Mouse (Mus musculus): ENCODE measurements around the gene Ddit4. TPM values are rescaled to one million over a fixed set of nuclear protein-coding genes. Genes with fewer than 3 reads are reported as not detected.

Gene Ddit4
- polyA plus RNA-seq, 1 experiment from 2014 or later = 66.3 TPM

DNA sequence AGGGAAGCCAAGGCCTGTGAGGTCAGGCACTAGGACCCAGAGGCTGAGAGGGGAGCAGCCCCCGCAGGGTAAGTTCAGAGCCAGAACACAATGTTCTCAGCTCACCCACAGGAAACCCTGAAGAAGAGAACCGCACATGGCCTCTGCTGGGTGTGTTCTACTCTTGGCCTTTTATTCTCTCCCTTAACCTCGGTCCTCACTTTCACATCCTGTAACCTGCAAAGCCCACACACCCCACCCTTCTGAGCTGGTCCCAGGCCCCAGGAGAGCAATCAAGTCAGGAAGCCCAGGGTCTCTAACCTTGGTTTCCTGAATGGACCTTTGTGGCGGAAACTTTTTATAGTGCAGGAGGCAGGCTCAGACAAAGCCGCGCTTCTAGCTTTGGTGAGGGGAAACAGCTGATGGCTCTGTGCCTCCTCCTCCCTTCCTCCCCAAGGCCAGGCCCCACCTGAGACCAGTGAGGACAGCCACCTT lies 22.6 kb upstream of the Ddit4 start:
- 18% methylated on average over 6 of the region's 6 CpGs for WGBS

DNA sequence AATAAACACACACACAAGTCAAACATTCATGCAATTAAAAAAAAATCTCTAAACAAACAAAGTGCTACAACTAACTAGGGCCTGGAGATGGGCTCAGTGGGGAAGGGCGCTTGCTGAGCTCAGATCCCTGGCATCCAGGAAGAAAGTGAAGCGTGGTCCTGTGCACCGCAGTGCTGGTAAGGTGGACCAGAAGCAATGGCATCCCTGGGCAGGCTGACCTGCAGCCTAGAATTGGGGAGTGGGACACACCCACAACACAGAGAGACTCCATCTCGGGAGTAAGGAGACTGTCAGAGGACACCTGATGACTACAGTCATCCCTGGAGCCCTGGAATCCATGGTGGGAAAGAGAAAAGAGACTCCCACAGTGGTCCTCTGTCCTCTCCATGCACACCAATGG lies 21.8 kb upstream of the Ddit4 start:
- no peak overlapping the region for H3K9ac ChIP-seq (ENCODE audit: low read depth, low read length)
- no peak overlapping the region for H3K27ac ChIP-seq (ENCODE audit: low read length)
- H3K4me1 ChIP-seq (ENCODE audit: control insufficient read depth, insufficient read depth, low read length) = peaks cover 17% of the 10 kb centered on the region
- ATAC-seq = no peak
- no peaks in the 10 kb centered on the region for H3K36me3 ChIP-seq (ENCODE audit: control insufficient read depth, insufficient read depth, low read length)
- H3K9me3 ChIP-seq (replicated peaks; ENCODE audit: control insufficient read depth, low read length, poor library complexity, severe bottlenecking) = no peaks in the 10 kb centered on the region
- H3K4me3 ChIP-seq (ENCODE audit: low read depth, low read length) = no peak overlapping the region
- no peaks in the 10 kb centered on the region for H3K27me3 ChIP-seq (ENCODE audit: control insufficient read depth, insufficient read depth, low read depth, low read length)
- H3K4me2 ChIP-seq (ENCODE audit: low read length) = no peak overlapping the region
- WGBS = 83% methylated on average over 4 of the region's 4 CpGs

More for the DNA sequence above, 22.6 kb upstream of the Ddit4 start:
- ATAC-seq = no peak
- H3K4me3 ChIP-seq (ENCODE audit: low read depth, low read length) = no peak overlapping the region
- H3K9me3 ChIP-seq (replicated peaks; ENCODE audit: control insufficient read depth, low read length, poor library complexity, severe bottlenecking) = no peaks in the 10 kb centered on the region
- no peak overlapping the region; the same call in 1 of the 2 replicates for H3K4me2 ChIP-seq (ENCODE audit: low read length)
- H3K4me1 ChIP-seq (ENCODE audit: control insufficient read depth, insufficient read depth, low read length) = peaks cover 23% of the 10 kb centered on the region
- H3K27ac ChIP-seq (ENCODE audit: low read length) = peak overlapping the region; percentile 62
- no peaks in the 10 kb centered on the region for H3K27me3 ChIP-seq (ENCODE audit: control insufficient read depth, insufficient read depth, low read depth, low read length)
- H3K9ac ChIP-seq (ENCODE audit: low read depth, low read length) = peak overlapping the region; percentile 45; the same call in 1 of the 2 replicates
- H3K36me3 ChIP-seq (ENCODE audit: control insufficient read depth, insufficient read depth, low read length) = no peaks in the 10 kb centered on the region

DNA sequence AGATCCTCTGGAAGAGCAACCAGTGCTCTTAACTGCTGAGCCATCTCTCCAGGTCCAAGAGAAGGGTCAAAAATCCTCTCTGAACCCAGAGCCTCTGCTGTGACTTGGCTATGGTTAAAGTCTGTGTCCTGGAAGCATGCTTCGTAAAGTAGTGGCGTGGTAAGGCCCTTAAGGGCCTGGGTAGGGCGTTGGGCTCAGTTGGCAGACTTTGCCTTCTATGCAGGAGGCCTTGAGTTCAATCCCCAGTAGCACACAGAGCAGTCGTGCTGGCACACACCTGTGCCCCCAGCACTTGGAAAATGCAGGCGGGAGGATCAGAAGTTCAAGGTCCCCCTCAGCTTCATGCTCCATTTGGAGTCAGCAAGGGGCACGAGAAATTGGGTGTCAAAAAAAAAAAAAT lies 21.4 kb upstream of the Ddit4 start:
- Histone ChIP-seq H3K9ac (ENCODE audit: low read depth, low read length) (no peak overlapping the region), H3K4me3 (ENCODE audit: low read depth, low read length) (no peak overlapping the region), H3K9me3 (replicated peaks; ENCODE audit: control insufficient read depth, low read length, poor library complexity, severe bottlenecking) (no peaks in the 10 kb centered on the region), H3K36me3 (ENCODE audit: control insufficient read depth, insufficient read depth, low read length) (no peaks in the 10 kb centered on the region), H3K27me3 (ENCODE audit: control insufficient read depth, insufficient read depth, low read depth, low read length) (no peaks in the 10 kb centered on the region), H3K27ac (ENCODE audit: low read length) (no peak overlapping the region), H3K4me1 (ENCODE audit: control insufficient read depth, insufficient read depth, low read length) (peaks cover 17% of the 10 kb centered on the region), H3K4me2 (ENCODE audit: low read length) (no peak overlapping the region)
- 79% methylated on average over 6 of the region's 6 CpGs for WGBS
- ATAC-seq = no peak

DNA sequence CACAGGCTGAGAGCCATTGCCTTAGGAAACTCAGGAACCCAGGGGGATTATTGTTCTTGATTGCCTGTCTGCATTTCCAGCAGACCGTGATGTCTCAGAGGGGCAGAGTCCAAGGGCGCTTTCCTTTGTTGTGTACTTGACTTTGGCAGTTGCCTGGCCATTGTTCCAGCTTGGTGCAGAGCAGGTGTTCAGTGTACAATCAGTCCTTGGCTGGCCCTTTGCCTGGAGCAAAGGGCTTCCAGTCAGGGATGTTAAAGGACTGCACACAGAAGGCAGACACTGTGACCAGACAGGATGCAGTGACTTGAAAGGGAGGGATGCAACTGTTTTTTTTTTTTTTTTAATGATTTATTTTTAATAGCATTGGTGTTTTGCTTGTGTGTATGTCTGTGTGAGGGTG lies 20.9 kb upstream of the Ddit4 start:
- H3K4me2 ChIP-seq (ENCODE audit: low read length) = no peak overlapping the region
- 38% methylated on average over 2 of the region's 2 CpGs for WGBS
- no peaks in the 10 kb centered on the region for H3K36me3 ChIP-seq (ENCODE audit: control insufficient read depth, insufficient read depth, low read length)
- H3K4me3 ChIP-seq (ENCODE audit: low read depth, low read length) = no peak overlapping the region
- ATAC-seq = no peak
- no peaks in the 10 kb centered on the region for H3K9me3 ChIP-seq (replicated peaks; ENCODE audit: control insufficient read depth, low read length, poor library complexity, severe bottlenecking)
- H3K27ac ChIP-seq (ENCODE audit: low read length) = no peak overlapping the region
- H3K4me1 ChIP-seq (ENCODE audit: control insufficient read depth, insufficient read depth, low read length) = peaks cover 17% of the 10 kb centered on the region
- H3K9ac ChIP-seq (ENCODE audit: low read depth, low read length) = no peak overlapping the region
- no peaks in the 10 kb centered on the region for H3K27me3 ChIP-seq (ENCODE audit: control insufficient read depth, insufficient read depth, low read depth, low read length)

DNA sequence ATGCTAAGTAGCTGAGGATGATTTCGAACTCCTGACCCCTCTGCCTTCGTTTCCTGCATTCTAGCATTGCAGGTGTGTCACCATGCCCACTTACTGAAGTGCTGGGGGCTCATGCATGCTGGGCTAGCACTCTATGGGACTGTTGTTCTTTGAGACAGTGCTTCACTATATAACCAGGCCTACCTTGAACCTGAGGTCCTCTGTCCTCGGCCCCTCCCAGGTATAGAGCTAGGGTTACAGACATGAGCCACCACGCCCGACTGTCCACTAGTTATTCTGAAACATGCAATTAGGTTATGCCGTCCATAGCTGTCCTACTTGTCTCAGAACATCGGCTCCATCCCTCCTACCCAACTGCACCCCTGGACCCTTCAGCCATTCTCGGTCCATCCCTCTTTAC lies 20.2 kb upstream of the Ddit4 start:
- Histone ChIP-seq H3K4me1 (ENCODE audit: control insufficient read depth, insufficient read depth, low read length) (peaks cover 17% of the 10 kb centered on the region), H3K27me3 (ENCODE audit: control insufficient read depth, insufficient read depth, low read depth, low read length) (no peaks in the 10 kb centered on the region), H3K36me3 (ENCODE audit: control insufficient read depth, insufficient read depth, low read length) (no peaks in the 10 kb centered on the region), H3K4me3 (ENCODE audit: low read depth, low read length) (no peak overlapping the region), H3K27ac (ENCODE audit: low read length) (no peak overlapping the region), H3K9ac (ENCODE audit: low read depth, low read length) (no peak overlapping the region), H3K9me3 (replicated peaks; ENCODE audit: control insufficient read depth, low read length, poor library complexity, severe bottlenecking) (no peaks in the 10 kb centered on the region), H3K4me2 (ENCODE audit: low read length) (no peak overlapping the region)
- WGBS = 93% methylated on average over 8 of the region's 8 CpGs
- no peak for ATAC-seq

DNA sequence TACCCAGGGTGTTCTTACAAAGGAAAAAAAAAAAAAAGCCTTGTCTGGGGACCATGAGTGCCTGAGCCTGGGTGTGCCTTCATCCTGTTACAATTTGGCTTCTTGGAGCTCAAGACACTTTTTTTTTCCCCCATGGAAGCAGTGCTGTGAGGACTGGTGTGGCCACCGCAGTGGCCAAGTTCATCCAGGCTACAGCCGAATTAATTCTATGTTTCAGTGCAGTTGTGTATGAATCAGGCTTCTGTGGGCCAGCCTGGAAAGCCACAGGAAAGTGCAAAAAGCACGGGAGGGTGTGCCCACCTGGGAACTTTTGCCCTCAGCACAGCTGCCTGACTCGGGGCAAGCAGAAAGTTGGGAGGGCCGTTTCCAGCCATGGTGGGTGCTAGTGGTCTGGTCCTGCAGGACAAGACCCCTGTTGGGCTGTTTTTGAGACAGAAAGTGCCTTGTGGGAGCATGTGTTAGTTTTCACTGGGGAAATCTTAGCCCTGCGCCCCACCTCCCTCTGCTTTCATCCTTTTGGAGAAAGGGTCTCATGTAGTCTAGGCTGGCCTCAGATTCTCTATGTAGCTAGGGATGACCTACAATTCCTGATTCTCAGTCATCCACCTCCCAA lies 18.9 kb upstream of the Ddit4 start:
- peak overlapping the region; percentile 97 for H3K9ac ChIP-seq (ENCODE audit: low read depth, low read length)
- peak overlapping the region; percentile 70 for H3K4me3 ChIP-seq (ENCODE audit: low read depth, low read length)
- no peaks in the 10 kb centered on the region for H3K9me3 ChIP-seq (replicated peaks; ENCODE audit: control insufficient read depth, low read length, poor library complexity, severe bottlenecking)
- H3K4me2 ChIP-seq (ENCODE audit: low read length) = peak overlapping the region; percentile 80
- ATAC-seq = peak; percentile 8; the same call in 1 of the 2 replicates
- H3K27ac ChIP-seq (ENCODE audit: low read length) = peak overlapping the region; percentile 98
- H3K27me3 ChIP-seq (ENCODE audit: control insufficient read depth, insufficient read depth, low read depth, low read length) = no peaks in the 10 kb centered on the region
- H3K36me3 ChIP-seq (ENCODE audit: control insufficient read depth, insufficient read depth, low read length) = no peaks in the 10 kb centered on the region
- H3K4me1 ChIP-seq (ENCODE audit: control insufficient read depth, insufficient read depth, low read length) = peaks cover 17% of the 10 kb centered on the region
- 31% methylated on average over 6 of the region's 6 CpGs for WGBS

DNA sequence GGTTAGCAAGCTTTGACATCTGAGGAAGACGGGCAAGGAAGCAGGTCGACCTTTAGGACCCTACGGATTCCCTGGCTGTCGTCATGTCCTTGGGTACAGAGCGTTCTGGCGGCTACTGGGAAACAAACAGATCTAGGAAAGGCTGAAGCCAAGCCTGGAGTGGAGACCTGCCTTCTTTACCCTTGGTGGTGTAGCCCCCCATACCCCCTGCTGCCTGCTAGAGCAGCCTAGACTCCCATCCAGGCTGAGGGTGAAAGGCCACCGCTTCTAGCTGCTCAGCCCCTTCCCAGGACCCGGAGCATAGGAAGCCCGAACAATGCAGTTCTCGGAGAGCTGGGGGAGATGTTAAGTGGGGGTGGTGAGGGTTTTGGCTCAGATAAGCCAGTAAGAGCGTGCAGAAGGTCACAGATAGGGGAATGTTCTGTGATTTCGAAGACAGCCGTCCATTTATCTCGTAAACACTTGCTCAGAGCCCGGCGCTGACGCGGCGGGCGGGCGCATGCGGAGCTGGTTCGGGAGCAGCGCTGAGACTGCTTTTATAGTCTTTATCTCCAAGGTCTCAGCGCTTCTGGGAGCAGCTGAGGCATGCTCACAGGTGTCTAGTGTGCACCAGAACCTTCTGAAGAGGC lies 18.3 kb upstream of the Ddit4 start:
- Histone ChIP-seq H3K9ac (ENCODE audit: low read depth, low read length) (peak overlapping the region; percentile 97), H3K27ac (ENCODE audit: low read length) (peak overlapping the region; percentile 98), H3K27me3 (ENCODE audit: control insufficient read depth, insufficient read depth, low read depth, low read length) (no peaks in the 10 kb centered on the region), H3K4me2 (ENCODE audit: low read length) (peak overlapping the region; percentile 80), H3K9me3 (replicated peaks; ENCODE audit: control insufficient read depth, low read length, poor library complexity, severe bottlenecking) (no peaks in the 10 kb centered on the region), H3K36me3 (ENCODE audit: control insufficient read depth, insufficient read depth, low read length) (no peaks in the 10 kb centered on the region), H3K4me1 (ENCODE audit: control insufficient read depth, insufficient read depth, low read length) (peaks cover 19% of the 10 kb centered on the region), H3K4me3 (ENCODE audit: low read depth, low read length) (peak overlapping the region; percentile 70)
- under 1% methylated on average over 25 of the region's 25 CpGs for WGBS
- ATAC-seq = peak; percentile 77

DNA sequence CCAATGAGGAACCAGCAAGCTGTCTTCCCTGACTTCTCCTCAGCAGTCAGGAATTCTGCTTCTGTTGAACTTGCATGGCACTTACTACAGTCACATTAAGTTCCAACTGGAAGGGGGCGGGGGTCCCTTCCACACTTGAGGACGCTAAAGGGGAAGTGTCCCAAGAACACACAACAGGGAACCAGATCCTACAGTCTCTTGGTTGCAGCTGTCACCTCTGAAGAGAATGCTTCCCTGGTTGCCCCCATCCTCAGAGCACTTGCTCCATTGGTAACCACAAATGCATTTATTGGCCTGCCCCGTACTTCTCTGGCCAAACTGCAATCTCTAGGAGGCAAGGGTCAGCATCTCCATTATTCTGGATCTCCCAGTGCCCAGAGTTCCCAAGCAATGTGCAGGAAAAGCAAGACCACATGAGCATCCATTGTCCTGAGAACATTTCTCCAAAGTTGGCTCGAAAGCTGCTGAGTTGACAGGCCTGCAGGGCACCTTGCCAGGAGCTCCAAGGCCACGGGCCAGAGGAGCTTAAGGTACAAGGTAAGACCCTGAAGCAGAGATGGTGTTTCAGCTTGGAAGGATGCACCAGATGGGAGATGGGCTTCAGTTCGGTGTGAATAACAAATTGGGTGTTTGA lies 15.8 kb upstream of the Ddit4 start:
- Histone ChIP-seq H3K27ac (ENCODE audit: low read length) (no peak overlapping the region), H3K9me3 (replicated peaks; ENCODE audit: control insufficient read depth, low read length, poor library complexity, severe bottlenecking) (no peaks in the 10 kb centered on the region), H3K27me3 (ENCODE audit: control insufficient read depth, insufficient read depth, low read depth, low read length) (no peaks in the 10 kb centered on the region), H3K4me2 (ENCODE audit: low read length) (no peak overlapping the region), H3K9ac (ENCODE audit: low read depth, low read length) (no peak overlapping the region), H3K36me3 (ENCODE audit: control insufficient read depth, insufficient read depth, low read length) (no peaks in the 10 kb centered on the region), H3K4me3 (ENCODE audit: low read depth, low read length) (no peak overlapping the region), H3K4me1 (ENCODE audit: control insufficient read depth, insufficient read depth, low read length) (peaks cover 17% of the 10 kb centered on the region)
- ATAC-seq = no peak
- WGBS = 83% methylated on average over 6 of the region's 6 CpGs

DNA sequence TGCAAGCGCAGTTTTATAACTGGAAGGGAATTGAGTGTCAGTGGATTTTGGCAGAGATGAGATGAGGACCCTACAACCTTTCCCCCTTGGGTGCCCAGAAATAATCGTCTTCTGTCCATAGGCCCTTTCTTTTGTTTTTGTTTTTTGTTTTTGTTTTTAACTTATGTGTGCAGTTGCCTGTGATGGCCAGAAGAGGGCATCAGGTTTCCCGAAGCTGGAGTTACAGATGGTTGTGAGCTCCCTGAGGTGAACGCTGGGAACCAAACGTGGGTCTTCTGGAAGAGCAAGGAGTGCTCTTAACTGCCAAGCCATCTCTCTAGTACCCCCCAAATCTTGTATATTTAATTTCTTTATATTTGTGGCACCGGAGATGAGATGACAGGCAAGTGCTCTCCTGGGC lies 15.1 kb upstream of the Ddit4 start:
- H3K27ac ChIP-seq (ENCODE audit: low read length) = no peak overlapping the region
- ATAC-seq = no peak
- H3K9ac ChIP-seq (ENCODE audit: low read depth, low read length) = no peak overlapping the region
- H3K36me3 ChIP-seq (ENCODE audit: control insufficient read depth, insufficient read depth, low read length) = no peaks in the 10 kb centered on the region
- H3K9me3 ChIP-seq (replicated peaks; ENCODE audit: control insufficient read depth, low read length, poor library complexity, severe bottlenecking) = no peaks in the 10 kb centered on the region
- H3K4me1 ChIP-seq (ENCODE audit: control insufficient read depth, insufficient read depth, low read length) = peaks cover 17% of the 10 kb centered on the region
- no peaks in the 10 kb centered on the region for H3K27me3 ChIP-seq (ENCODE audit: control insufficient read depth, insufficient read depth, low read depth, low read length)
- no peak overlapping the region for H3K4me3 ChIP-seq (ENCODE audit: low read depth, low read length)
- WGBS = 92% methylated on average over 6 of the region's 6 CpGs
- no peak overlapping the region for H3K4me2 ChIP-seq (ENCODE audit: low read length)
